Mouse (Mus musculus) layer of hippocampus, adult 9-11 months (tissue): ENCODE results near the gene Hmox2.
A peak's percentile ranks its signal among the peaks of the same experiment; 100 is the strongest.
"Not testable (repeated sequence)": the region's sequence is repeated elsewhere in the genome, so short reads cannot be mapped to it uniquely, and the experiment has no call there.

ENCODE experiments used
- DNase-seq: peaks from one replicate; pipeline ENCODE4 v3.0.0; 2022

Gene Hmox2

GRCm38 (mm10) chr16:4726528-4727128, 467 bp downstream of the Hmox2 start:
- peak; percentile 41 for DNase-seq

DNA sequence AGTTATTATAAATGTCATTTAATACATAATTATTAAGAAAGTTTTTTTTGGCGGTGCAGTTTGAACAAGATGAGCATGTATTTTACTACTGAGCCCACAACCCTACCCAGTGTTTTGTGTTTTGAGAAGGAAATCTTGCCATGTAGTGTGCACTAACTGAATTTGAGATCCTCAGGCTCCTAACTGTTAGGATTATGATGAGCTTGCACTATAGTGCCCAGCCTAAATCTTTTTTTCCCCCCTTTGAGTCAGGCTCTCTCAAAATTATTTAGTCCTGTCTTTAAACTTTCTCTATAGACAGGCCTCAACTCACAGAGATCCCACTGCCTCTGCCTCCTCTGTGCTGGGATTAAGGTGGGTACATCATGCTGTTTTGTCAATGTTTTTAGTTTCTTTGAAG, 1.4 kb downstream of the Hmox2 start:
- DNase-seq, result no peak

- DNase-seq, result no peak
These were observed 1.8 kb downstream of the Hmox2 start for GRCm38 (mm10) chr16:4727963-4728362.

DNA sequence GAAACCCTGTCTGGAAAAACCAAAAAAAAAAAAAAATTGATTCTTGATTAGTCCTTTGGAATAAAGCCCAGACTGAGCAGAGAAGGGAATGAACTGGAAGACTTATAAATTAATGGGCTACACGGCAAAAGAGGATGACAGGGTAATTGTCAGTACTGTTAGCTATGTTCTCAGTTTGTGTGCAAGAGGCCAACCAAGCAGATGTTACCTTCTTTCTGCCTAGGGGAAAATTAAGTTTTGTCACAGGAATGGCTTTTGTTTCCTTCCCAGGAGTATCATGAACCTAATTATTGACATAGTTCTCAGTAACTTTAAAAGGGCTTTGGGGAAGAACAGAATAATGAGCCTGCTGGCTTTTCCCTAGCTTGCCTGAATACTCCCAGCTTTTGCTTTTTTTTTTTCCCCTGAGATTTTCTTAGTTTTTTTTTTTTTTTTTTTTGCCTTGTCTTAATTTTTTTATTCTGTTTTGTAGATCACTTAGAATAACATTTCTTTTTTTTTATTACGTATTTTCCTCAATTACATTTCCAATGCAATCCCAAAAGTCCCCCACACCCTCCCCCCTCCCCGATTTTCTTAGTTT, 4.7 kb downstream of the Hmox2 start:
- DNase-seq, result no peak

DNA sequence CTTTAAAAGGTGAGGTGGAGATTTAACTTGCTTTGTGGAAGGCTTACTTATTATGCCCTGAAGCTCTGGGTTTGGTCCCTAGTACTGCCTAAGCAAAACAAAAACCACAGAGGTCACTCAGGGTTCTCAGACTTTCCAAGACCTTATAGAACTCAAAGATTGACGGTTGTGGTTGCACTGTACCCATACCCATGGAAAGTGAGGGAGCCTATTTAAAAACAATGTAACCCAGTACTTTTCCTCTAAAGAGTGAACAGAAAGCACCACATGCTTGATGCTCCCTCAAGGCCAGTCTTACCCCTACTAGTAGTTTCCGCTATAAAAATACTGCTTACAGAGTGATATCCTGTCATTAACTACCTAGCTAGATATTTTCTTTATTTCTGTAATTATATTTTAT, 10.1 kb downstream of the Hmox2 start:
- no peak for DNase-seq

- no peak for DNase-seq
These were observed 13.8 kb downstream of the Hmox2 start for GRCm38 (mm10) chr16:4739994-4740393.

DNA sequence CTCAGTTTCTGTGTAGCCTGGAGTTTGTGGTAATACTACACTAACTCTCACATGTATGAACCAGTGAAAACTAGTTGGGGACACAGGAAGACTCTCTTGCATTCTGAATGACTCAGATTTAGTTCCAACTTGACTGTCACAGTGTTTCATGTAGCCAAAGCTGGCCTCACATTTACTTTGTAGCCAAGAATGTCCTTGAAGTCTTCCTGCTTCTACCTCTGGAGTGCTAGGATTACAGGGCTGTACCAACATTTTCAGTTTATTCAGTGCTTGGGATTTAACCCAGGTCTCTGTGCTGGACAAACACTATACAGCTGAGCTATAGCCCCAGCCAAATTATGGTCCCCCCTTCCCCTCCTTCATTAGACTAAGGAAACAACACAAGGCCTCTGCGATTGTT, 16.0 kb downstream of the Hmox2 start:
- no peak for DNase-seq

- no peak for DNase-seq
These were observed 26.0 kb downstream of the Hmox2 start for GRCm38 (mm10) chr16:4752155-4752554.

DNA sequence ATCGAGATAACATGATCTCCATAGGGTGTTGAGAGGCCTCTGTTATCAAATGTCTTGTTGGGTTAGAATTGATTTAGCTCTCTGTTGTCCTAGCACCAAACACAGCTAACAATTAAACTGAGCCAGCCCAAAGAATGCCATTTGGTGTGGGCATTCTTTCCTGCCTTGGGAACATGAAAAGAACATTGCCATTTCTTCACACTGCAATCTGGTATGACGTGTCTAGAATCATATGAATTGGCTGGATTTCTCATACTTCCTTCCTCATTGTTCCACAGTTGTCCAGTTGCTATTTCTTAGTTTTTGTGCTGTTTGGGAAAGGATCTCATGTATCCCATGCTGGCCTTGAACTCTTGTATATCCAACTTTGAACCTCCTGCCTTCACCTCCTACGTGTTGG, 27.9 kb downstream of the Hmox2 start:
- DNase-seq, result no peak

DNA sequence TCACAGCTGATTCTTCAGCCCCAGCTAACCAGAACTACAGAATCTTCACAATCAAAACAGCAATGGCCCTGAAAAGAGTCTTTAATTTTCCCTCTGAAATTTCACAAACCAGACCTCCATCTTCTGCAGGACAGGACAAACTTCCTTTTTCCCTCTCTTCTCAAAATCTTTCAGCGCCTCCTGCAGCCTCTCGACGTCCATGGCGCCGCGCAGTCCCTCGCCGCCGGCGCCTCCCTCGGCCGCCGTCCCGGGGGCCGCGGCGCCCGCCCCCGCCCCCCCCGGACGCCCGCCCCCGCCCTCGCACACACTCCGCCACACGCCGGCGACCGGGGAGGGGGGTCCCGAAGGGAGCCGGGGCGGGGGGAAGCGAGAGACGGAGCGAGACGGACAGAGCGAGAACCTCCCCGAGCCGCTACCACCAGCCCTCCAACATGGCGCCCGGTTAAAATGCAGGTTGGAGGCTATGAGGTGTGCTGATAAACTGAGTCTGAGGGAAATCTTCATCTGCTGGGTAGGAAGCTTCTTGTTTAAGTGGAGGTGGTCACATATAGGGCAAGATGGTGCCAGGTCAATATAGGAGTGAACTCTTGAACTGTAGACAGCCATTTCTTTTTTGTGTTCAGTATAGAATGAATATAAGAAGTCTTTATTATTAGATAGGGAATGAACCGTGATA, 30.6 kb downstream of the Hmox2 start:
- not testable (repeated sequence) for DNase-seq

GRCm38 (mm10) chr16:4762437-4762836, 36.3 kb downstream of the Hmox2 start:
- DNase-seq, result no peak

DNA sequence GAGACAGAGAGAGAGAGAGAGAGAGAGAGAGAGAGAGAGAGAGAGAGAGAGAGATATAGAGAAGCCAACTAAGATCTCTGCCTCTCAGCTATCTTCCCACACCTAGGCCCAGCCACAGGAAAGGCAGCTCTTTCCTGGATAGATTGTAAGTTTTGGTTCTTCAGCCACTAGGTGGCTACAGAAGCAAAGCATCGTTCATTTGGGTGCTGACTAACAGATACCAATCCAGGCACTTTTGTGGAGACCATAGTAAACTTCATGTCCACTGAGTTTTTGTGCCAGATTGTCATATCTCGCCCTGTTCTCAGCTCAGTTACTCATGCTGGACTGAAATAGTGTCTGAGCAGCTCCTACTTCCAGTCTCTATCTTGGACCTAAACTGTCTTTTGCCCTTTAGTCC, 37.1 kb downstream of the Hmox2 start:
- DNase-seq, result peak; percentile 47

GRCm38 (mm10) chr16:4765852-4766251, 39.7 kb downstream of the Hmox2 start:
- DNase-seq, result no peak

DNA sequence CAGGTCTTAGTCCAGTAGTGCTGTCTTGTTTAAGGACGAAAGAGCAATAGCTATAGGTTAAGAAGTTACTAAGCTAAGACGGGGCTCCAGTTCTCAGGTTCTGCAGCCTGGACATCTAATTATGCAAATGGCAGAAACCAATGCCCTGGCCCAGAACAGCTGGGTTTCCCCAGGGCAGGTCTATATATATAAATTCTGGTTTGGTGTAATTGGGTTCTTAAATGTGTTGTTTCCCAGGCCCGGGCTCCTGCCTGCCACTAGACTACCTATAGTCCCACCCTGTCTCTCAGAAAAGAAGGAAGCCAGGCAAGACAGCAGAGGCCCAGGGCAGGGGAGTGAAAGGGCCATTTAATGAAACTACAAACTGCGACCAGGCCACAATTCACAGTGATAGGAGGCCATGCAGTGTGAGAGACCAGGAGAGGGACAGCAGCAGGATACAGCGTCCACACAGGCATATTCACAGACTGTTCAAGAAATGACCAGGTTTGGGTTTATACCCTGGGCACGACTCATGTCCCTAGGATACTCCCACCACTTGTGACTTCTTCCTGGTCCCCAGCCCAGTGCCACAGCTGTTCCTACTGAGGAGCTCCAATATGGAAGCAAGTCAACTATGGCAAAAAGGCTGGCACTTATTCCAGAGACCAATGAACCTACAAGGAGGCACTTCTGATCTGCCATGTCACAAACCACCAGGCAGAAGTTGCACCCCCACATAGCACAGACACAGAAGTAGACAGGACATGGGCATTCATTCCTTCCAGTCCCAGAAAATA, 41.0 kb downstream of the Hmox2 start:
- DNase-seq, result no peak

GRCm38 (mm10) chr16:4768719-4769118, 42.6 kb downstream of the Hmox2 start:
- no peak for DNase-seq

DNA sequence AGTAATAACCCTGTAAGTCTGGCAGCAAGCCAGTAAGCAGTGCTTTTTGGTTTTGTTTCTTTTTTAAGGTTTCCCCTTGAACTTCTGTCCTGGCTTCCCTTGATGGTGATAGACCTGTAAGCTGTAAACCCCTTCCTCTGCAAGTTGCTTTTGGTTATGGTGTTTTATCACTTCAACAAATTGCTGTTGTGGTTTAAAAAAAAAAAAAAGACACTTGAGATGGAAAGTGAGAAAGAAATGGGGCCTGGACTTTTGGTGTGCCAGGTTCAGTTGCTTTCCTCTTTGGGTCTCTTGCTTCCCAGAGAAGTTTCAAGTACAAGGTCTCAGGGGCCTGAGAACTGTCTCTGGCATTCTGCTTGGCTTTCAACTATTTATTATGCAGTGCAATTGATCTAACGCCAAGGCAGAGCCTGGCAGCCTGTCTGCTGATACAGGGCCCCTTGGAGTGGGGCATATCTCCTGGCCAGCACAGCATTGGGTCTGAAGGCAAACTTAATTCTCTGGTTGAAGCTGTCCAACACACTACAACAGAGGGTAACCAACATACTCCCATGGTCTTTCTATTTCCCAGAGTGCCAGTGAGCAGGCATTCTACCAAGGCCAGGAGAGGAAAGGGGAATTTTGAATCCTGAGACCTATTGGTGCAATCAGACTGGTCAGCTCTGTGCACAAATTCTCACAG, 47.3 kb downstream of the Hmox2 start:
- no peak for DNase-seq

- DNase-seq, result no peak
These were observed 51.2 kb downstream of the Hmox2 start for GRCm38 (mm10) chr16:4777171-4777904.

- DNase-seq, result peak; percentile 67
These were observed 51.9 kb downstream of the Hmox2 start for GRCm38 (mm10) chr16:4777905-4778609.

GRCm38 (mm10) chr16:4778940-4779339, 52.8 kb downstream of the Hmox2 start:
- peak; percentile 61 for DNase-seq

- peak; percentile 65 for DNase-seq
These were observed 55.5 kb downstream of the Hmox2 start for GRCm38 (mm10) chr16:4781524-4782196.

- DNase-seq, result no peak
These were observed 56.4 kb downstream of the Hmox2 start for GRCm38 (mm10) chr16:4782515-4782914.
